Mouse (Mus musculus): Measurements from ENCODE around the gene Atp1b2. TPM values are rescaled to one million over a fixed set of nuclear protein-coding genes. Genes with fewer than 3 reads are reported as not detected.

The Atp1b2 gene
- polyA plus RNA-seq, 1 experiment from 2014 or later, result 1.5 TPM

DNA sequence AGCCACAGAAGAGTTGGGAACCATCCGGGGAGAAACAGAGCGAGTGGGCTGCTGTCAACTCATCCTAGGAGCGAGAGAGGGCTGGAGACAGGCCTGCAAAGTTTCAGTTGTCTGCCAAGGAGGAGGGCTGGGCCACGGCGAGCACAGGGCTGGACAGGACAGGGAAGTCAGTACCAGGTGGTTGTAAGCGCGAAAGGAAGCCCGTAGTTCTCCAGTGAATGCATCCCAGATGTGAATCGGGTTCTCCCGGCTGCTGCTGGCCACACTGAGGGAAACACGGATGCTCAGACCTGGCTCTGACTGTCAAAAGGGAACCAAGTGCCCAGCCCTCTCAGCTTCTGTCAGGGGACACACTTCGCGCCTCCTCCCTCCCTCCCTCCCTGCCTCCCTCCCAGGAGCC lies 42.4 kb downstream of the Atp1b2 start:
- Histone ChIP-seq H3K4me1 (peaks cover 77% of the 10 kb centered on the region), H3K27ac (peak overlapping the region; percentile 97), H3K9me3 (replicated peaks) (no peaks in the 10 kb centered on the region), H3K4me3 (peak overlapping the region; percentile 92; the same call in 1 of the 2 replicates), H3K36me3 (peaks cover 66% of the 10 kb centered on the region), H3K27me3 (ENCODE audit: low read depth, poor library complexity, severe bottlenecking) (no peaks in the 10 kb centered on the region)
- peak; percentile 69 for DNase-seq (ENCODE audit: low spot score)
- 44% methylated on average over 13 of the region's 13 CpGs for WGBS

DNA sequence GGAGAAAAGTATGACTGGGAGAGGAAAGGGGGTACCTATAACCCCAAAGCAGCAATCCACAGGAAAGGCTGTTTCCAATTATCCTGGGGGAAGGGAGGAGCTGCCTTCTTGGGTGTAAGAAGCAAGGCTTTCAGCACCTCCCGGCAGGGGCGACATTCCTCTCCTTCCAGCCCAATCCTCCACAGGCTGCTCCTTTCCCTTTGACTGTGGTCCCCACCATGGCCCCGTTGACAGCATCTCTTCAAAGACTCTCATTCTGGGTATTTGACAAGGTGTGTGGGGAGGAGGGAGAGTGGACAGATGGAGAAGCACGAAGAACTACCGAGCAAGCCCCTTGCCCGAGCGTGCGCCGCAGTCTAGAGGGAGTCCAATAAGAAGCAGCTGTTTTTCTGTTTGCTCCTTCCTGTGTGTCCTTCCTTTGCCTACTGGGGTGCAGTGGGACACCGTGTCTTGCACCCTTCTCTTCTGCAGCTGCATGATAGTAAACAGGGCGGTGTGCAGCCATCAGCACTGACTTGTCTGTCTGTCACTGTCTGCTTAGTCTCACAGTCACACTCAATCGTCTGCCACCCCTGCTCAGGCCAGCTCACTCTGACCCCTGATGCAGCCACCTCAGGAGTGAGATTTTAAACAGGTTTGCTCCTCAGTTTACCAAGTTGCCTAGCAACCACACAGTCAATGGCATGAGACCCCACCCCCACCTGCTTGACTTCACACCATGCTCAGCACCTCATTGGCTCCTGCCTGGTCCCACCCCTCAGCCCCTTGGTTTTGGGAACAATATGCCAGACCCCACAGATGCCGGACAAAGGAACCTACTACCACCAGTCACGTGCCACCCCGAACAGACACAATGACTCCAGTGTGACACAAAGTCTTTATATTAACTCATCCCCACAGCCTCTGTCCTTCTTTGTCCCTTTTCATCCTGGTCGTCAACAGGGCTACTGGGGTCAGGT lies 44.6 kb downstream of the Atp1b2 start:
- peaks cover 54% of the 10 kb centered on the region for H3K36me3 ChIP-seq

GRCm38 (mm10) chr11:69559851-69560765 lies 45.6 kb downstream of the Atp1b2 start, which contains the start of gene Efnb3:
Efnb3 (minus strand) TSS chr11:69560205.
- DNase-seq (ENCODE audit: low spot score), result peak; percentile 89
- Histone ChIP-seq H3K9me3 (replicated peaks) (no peaks in the 10 kb centered on the region), H3K4me1 (peaks cover 99% of the 10 kb centered on the region), H3K27ac (peak within 1 kb of the TSS; percentile 97), H3K4me3 (peak within 1 kb of the TSS; percentile 92), H3K27me3 (ENCODE audit: low read depth, poor library complexity, severe bottlenecking) (peaks cover 12% of the 10 kb centered on the region), H3K36me3 (peaks cover 54% of the 10 kb centered on the region)
- whole genome bisulfite sequencing, result under 1% methylated on average over 51 of the region's 59 CpGs

More for the DNA sequence above, 44.6 kb downstream of the Atp1b2 start:
- Histone ChIP-seq H3K4me3 (peak overlapping the region; percentile 92), H3K4me1 (peaks cover 98% of the 10 kb centered on the region), H3K9me3 (replicated peaks) (no peaks in the 10 kb centered on the region), H3K27ac (peak overlapping the region; percentile 97), H3K27me3 (ENCODE audit: low read depth, poor library complexity, severe bottlenecking) (peaks cover 8% of the 10 kb centered on the region)
- WGBS, result 10% methylated on average over 16 of the region's 16 CpGs
- peak; percentile 81 for DNase-seq (ENCODE audit: low spot score)

- no peak for DNase-seq (ENCODE audit: low spot score)
- 5% methylated on average over 5 of the region's 5 CpGs for WGBS
- Histone ChIP-seq H3K27ac (peak overlapping the region; percentile 97), H3K36me3 (peaks cover 55% of the 10 kb centered on the region), H3K9me3 (replicated peaks) (no peaks in the 10 kb centered on the region), H3K4me3 (peak overlapping the region; percentile 92), H3K27me3 (ENCODE audit: low read depth, poor library complexity, severe bottlenecking) (peaks cover 12% of the 10 kb centered on the region), H3K4me1 (peaks cover 99% of the 10 kb centered on the region)
Measured at GRCm38 (mm10) chr11:69559183-69559582, 46.6 kb downstream of the Atp1b2 start.

- Histone ChIP-seq H3K27me3 (ENCODE audit: low read depth, poor library complexity, severe bottlenecking) (peaks cover 12% of the 10 kb centered on the region), H3K27ac (peak overlapping the region; percentile 97), H3K4me3 (peak overlapping the region; percentile 92), H3K36me3 (peaks cover 53% of the 10 kb centered on the region), H3K9me3 (replicated peaks) (no peaks in the 10 kb centered on the region), H3K4me1 (peaks cover 99% of the 10 kb centered on the region)
- DNase-seq (ENCODE audit: low spot score), result no peak
- WGBS, result 29% methylated on average over 6 of the region's 6 CpGs
Measured at GRCm38 (mm10) chr11:69558756-69559155, 47.0 kb downstream of the Atp1b2 start.

GRCm38 (mm10) chr11:69557381-69557958 lies 48.3 kb downstream of the Atp1b2 start:
- DNase-seq (ENCODE audit: low spot score), result peak; percentile 69
- WGBS, result 23% methylated on average over 14 of the region's 14 CpGs
- peaks cover 12% of the 10 kb centered on the region for H3K27me3 ChIP-seq (ENCODE audit: low read depth, poor library complexity, severe bottlenecking)

GRCm38 (mm10) chr11:69554539-69555140 lies 51.1 kb downstream of the Atp1b2 start:
- H3K27ac ChIP-seq, result peak overlapping the region; percentile 64
- H3K4me3 ChIP-seq, result peak overlapping the region; percentile 10; the same call in 1 of the 2 replicates

More at GRCm38 (mm10) chr11:69557381-69557958, 48.3 kb downstream of the Atp1b2 start:
- H3K4me3 ChIP-seq, result peak overlapping the region; percentile 92
- peaks cover 99% of the 10 kb centered on the region for H3K4me1 ChIP-seq
- peaks cover 40% of the 10 kb centered on the region for H3K36me3 ChIP-seq
- peak overlapping the region; percentile 38 for H3K27ac ChIP-seq
- H3K9me3 ChIP-seq (replicated peaks), result no peaks in the 10 kb centered on the region

DNA sequence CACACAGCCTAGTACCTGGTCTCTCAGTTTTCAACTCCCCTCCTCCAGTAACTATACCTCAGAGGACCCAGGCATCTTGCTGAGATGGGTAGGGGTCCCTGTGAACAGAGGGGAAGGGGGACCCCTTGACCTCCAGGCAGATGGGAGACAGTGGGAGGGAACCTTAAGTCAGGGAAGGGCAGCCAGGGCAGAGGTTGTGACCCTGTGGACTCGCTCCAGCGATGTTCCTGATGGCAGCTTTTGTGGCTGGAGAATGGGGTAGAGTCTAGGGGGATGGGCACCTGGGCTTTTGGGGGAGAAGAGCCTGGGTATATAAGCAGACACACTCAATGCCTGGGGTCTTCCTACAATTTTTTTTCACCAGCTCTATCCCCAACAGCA lies 52.4 kb downstream of the Atp1b2 start:
- Histone ChIP-seq H3K27me3 (ENCODE audit: low read depth, poor library complexity, severe bottlenecking) (peaks cover 22% of the 10 kb centered on the region), H3K4me3 (peak overlapping the region; percentile 9), H3K4me1 (peaks cover 78% of the 10 kb centered on the region), H3K9me3 (replicated peaks) (no peaks in the 10 kb centered on the region), H3K27ac (peak overlapping the region; percentile 73), H3K36me3 (peaks cover 32% of the 10 kb centered on the region)
- DNase-seq (ENCODE audit: low spot score), result no peak
- 7% methylated on average over 2 of the region's 2 CpGs for WGBS

More at GRCm38 (mm10) chr11:69554539-69555140, 51.1 kb downstream of the Atp1b2 start:
- 85% methylated on average over 5 of the region's 5 CpGs for WGBS
- Histone ChIP-seq H3K27me3 (ENCODE audit: low read depth, poor library complexity, severe bottlenecking) (peaks cover 12% of the 10 kb centered on the region), H3K36me3 (peaks cover 32% of the 10 kb centered on the region), H3K9me3 (replicated peaks) (no peaks in the 10 kb centered on the region), H3K4me1 (peaks cover 78% of the 10 kb centered on the region)
- no peak for DNase-seq (ENCODE audit: low spot score)

DNA sequence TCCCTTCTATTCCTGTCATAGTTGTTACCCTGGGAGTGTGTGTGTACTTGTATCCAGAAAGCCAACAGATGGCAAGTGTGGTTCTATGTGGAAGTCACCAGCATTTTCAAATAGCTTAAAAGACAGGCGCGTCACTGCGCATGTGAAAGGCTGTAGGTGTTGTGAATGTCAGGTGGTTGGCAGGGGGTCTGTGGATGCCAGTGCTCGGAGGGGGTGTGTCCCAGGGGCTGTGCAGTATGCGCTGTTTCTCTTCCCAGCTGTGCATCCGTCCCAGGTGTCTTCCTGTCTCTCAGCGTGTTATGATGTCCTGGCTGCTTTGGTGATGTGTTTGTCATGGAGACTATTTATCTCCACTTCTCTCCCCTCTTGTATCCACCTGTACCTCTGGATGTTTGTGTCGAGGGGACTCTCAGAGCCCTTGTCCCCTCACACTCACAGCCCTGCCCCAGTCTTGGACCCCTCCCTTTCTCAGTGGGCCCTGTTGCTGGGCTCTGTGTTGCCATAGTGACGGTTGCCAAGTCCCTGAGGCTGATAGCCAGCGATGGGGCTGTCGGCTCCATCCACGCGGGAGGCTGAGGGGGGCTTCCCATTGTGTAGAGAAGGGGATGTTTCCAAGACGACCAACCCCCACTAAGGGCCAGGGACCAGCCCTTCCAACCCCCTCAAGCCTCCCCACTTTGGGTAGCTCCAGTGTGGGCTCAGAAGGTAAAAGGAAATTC lies 53.0 kb downstream of the Atp1b2 start:
- DNase-seq (ENCODE audit: low spot score), result peak; percentile 75
- Histone ChIP-seq H3K27ac (peak overlapping the region; percentile 73), H3K27me3 (ENCODE audit: low read depth, poor library complexity, severe bottlenecking) (peaks cover 28% of the 10 kb centered on the region), H3K36me3 (peaks cover 32% of the 10 kb centered on the region), H3K4me3 (peak overlapping the region; percentile 9), H3K4me1 (peaks cover 78% of the 10 kb centered on the region), H3K9me3 (replicated peaks) (no peaks in the 10 kb centered on the region)
- WGBS, result 24% methylated on average over 14 of the region's 14 CpGs

- DNase-seq (ENCODE audit: low spot score), result no peak
- H3K9me3 ChIP-seq (replicated peaks), result no peaks in the 10 kb centered on the region
- H3K4me3 ChIP-seq, result no peak overlapping the region
- H3K4me1 ChIP-seq, result peaks cover 78% of the 10 kb centered on the region
- peaks cover 24% of the 10 kb centered on the region for H3K36me3 ChIP-seq
- H3K27ac ChIP-seq, result no peak overlapping the region
- H3K27me3 ChIP-seq (ENCODE audit: low read depth, poor library complexity, severe bottlenecking), result peaks cover 21% of the 10 kb centered on the region
- WGBS, result 81% methylated on average over 4 of the region's 4 CpGs
Measured at GRCm38 (mm10) chr11:69551310-69551709, 54.4 kb downstream of the Atp1b2 start.

Data from limb, embryonic 10.5 days (tissue).